ENCODE assay signal across 13 mouse cellular contexts in genomic region chr6:127236510-127237109, GRCm38 (mm10).
DNase-seq lines count a peak whose midpoint lies in the region; ATAC-seq and TF ChIP-seq lines count a peak whose summit lies in the region.
"Had no signal": no experiment of that assay in that cellular context is flagged by ENCODE, and none has a peak within 500 bp of the region (broad histone marks: within the 10 kb centered on the region; RNA-seq: fewer than 3 reads in every experiment).

No protein-coding gene starts in this region.

- 54% methylated on average over 4 of the region's 4 CpGs for WGBS in hindbrain, postnatal 0 days
- 58% methylated on average over 4 of the region's 4 CpGs for WGBS in hindbrain, embryonic 16.5 days
- WGBS in midbrain, embryonic 16.5 days: 60% methylated on average over 4 of the region's 4 CpGs

- no peak for TF ChIP-seq CTCF in hindbrain, postnatal 0 days (IDR thresholded peaks at IDR 0.05; ENCODE audit: low read depth)

- H3K27me3 ChIP-seq in hindbrain, postnatal 0 days (ENCODE audit: insufficient read depth, low read length): no peaks in the 10 kb centered on the region
- H3K27me3 ChIP-seq in hindbrain, embryonic 16.5 days (replicated peaks; ENCODE audit: control insufficient read depth, insufficient read depth, low read length): no peaks in the 10 kb centered on the region
- no peaks in the 10 kb centered on the region for H3K27me3 ChIP-seq in midbrain, embryonic 16.5 days (ENCODE audit: control insufficient read depth, insufficient read depth, low read depth, low read length)
- H3K27me3 ChIP-seq: hindbrain, embryonic 15.5 days; limb, embryonic 15.5 days; megakaryocyte, embryonic 14.5 days; neural tube, embryonic 13.5 days had no signal

- H3K9ac ChIP-seq in hindbrain, postnatal 0 days (replicated peaks; ENCODE audit: low read length): no peak overlapping the region
- no peak overlapping the region for H3K9ac ChIP-seq in hindbrain, embryonic 16.5 days (ENCODE audit: low read depth, low read length)
- H3K9ac ChIP-seq in midbrain, embryonic 16.5 days (ENCODE audit: low read depth, low read length): no peak overlapping the region
- H3K9ac ChIP-seq: hindbrain, embryonic 15.5 days; limb, embryonic 15.5 days; neural tube, embryonic 13.5 days had no signal

- H3K27ac ChIP-seq in hindbrain, postnatal 0 days: no peak overlapping the region
- no peak overlapping the region for H3K27ac ChIP-seq in hindbrain, embryonic 16.5 days (ENCODE audit: low read depth, low read length)
- no peak overlapping the region for H3K27ac ChIP-seq in midbrain, embryonic 16.5 days (ENCODE audit: low read length)
- H3K27ac ChIP-seq: hindbrain, embryonic 15.5 days; limb, embryonic 15.5 days; neural tube, embryonic 13.5 days had no signal

- no peak overlapping the region for H3K4me2 ChIP-seq in hindbrain, postnatal 0 days (ENCODE audit: low read depth, low read length)
- no peak overlapping the region for H3K4me2 ChIP-seq in hindbrain, embryonic 16.5 days (ENCODE audit: low read length)
- no peak overlapping the region for H3K4me2 ChIP-seq in midbrain, embryonic 16.5 days (ENCODE audit: low read length)
- H3K4me2 ChIP-seq: hindbrain, embryonic 15.5 days; limb, embryonic 15.5 days; neural tube, embryonic 13.5 days had no signal

- no peak overlapping the region for H3K4me3 ChIP-seq in hindbrain, postnatal 0 days (ENCODE audit: low read length)
- no peak overlapping the region for H3K4me3 ChIP-seq in hindbrain, embryonic 16.5 days (ENCODE audit: low read length)
- no peak overlapping the region for H3K4me3 ChIP-seq in midbrain, embryonic 16.5 days (ENCODE audit: low read depth, low read length)
- H3K4me3 ChIP-seq: hindbrain, embryonic 15.5 days; limb, embryonic 15.5 days; megakaryocyte, embryonic 14.5 days; neural tube, embryonic 13.5 days had no signal

- no peak for ATAC-seq in hindbrain, postnatal 0 days
- ATAC-seq in hindbrain, embryonic 16.5 days: no peak
- peak; percentile 71; the same call in 1 of the 2 replicates for ATAC-seq in midbrain, embryonic 16.5 days

- peak; percentile 43 for DNase-seq in hindbrain, postnatal 0 days (ENCODE audit: low spot score)
- peak; percentile 14 for DNase-seq in spleen, adult 12 weeks (ENCODE audit: low spot score)
- no peak for DNase-seq in spleen, postnatal 4 days (ENCODE audit: low spot score in 2 of 2)
- no peak for DNase-seq in adrenal gland, postnatal 25 days
- DNase-seq in ovary, postnatal 10 days (ENCODE audit: low spot score): no peak
- DNase-seq: cerebellum, adult 18-20 months; gastrocnemius, postnatal 10 days had no signal

- H3K36me3 ChIP-seq in hindbrain, postnatal 0 days (ENCODE audit: insufficient read depth, low read length): no peaks in the 10 kb centered on the region
- H3K36me3 ChIP-seq in hindbrain, embryonic 16.5 days (ENCODE audit: control insufficient read depth, insufficient read depth, low read length): no peaks in the 10 kb centered on the region
- H3K36me3 ChIP-seq in midbrain, embryonic 16.5 days (ENCODE audit: control insufficient read depth, insufficient read depth, low read length): no peaks in the 10 kb centered on the region
- H3K36me3 ChIP-seq: hindbrain, embryonic 15.5 days; limb, embryonic 15.5 days; neural tube, embryonic 13.5 days had no signal

- no peaks in the 10 kb centered on the region for H3K9me3 ChIP-seq in hindbrain, postnatal 0 days (ENCODE audit: low read length)
- H3K9me3 ChIP-seq in hindbrain, embryonic 16.5 days (ENCODE audit: control insufficient read depth, low read length): no peaks in the 10 kb centered on the region
- no peaks in the 10 kb centered on the region for H3K9me3 ChIP-seq in midbrain, embryonic 16.5 days (replicated peaks; ENCODE audit: control insufficient read depth, low read length, poor library complexity, severe bottlenecking)
- H3K9me3 ChIP-seq: hindbrain, embryonic 15.5 days; limb, embryonic 15.5 days; neural tube, embryonic 13.5 days had no signal

- H3K4me1 ChIP-seq in hindbrain, postnatal 0 days (ENCODE audit: insufficient read depth, low read length): no peaks in the 10 kb centered on the region
- no peaks in the 10 kb centered on the region for H3K4me1 ChIP-seq in hindbrain, embryonic 16.5 days (ENCODE audit: control insufficient read depth, insufficient read depth, low read depth, low read length)
- H3K4me1 ChIP-seq in midbrain, embryonic 16.5 days (ENCODE audit: control insufficient read depth, insufficient read depth, low read length): no peaks in the 10 kb centered on the region
- H3K4me1 ChIP-seq: hindbrain, embryonic 15.5 days; neural tube, embryonic 13.5 days had no signal

Comparison
In these comparisons a context has a peak if more than half of its experiments do, and no peak if none do; other contexts are left out.
1. DNase-seq: peak in hindbrain, postnatal 0 days (single experiment) and spleen, adult 12 weeks (single experiment); none in spleen, postnatal 4 days (0 of 2), adrenal gland, postnatal 25 days (single experiment) and ovary, postnatal 10 days (single experiment).